Mouse (Mus musculus) bone marrow macrophage, adult 2 months (primary cell): ENCODE data around the gene Brd7.

Source experiments
- CTCF ChIP-seq: IDR thresholded peaks from 2 replicates; pipeline ENCODE4 v1.5.1; 2012; ENCODE audit warnings: low read depth, mild to moderate bottlenecking, low read length, moderate library complexity
- POLR2A ChIP-seq: IDR thresholded peaks from 2 replicates; pipeline ENCODE4 v1.6.1; 2012; ENCODE audit warnings: mild to moderate bottlenecking, low read depth, low read length, borderline replicate concordance

- no peak for TF ChIP-seq POLR2A
- no peak for TF ChIP-seq CTCF
Observed at GRCm38 (mm10) chr8:88317341-88317740, 44.7 kb downstream of the Brd7 start.
